Mouse (Mus musculus) olfactory bulb, adult 2 months (tissue): Measurements from ENCODE around the gene 9930111J21Rik1. TPM values are rescaled to one million over a fixed set of nuclear protein-coding genes. Genes with fewer than 3 reads are reported as not detected.
"Not testable (repeated sequence)": the region's sequence is repeated elsewhere in the genome, so short reads cannot be mapped to it uniquely, and the experiment has no call there.

Experiments
- H3K27ac ChIP-seq: fragments of 200-500 bp; 2 replicates; pipeline ENCODE4 v1.5.1; 2012; ENCODE audit warnings: low read depth, low read length; ENCODE audit not compliant: insufficient read depth
- H3K4me1 ChIP-seq: fragments of 200-500 bp; 2 replicates; pipeline ENCODE4 v1.6.1; 2012; ENCODE audit warnings: low read length; ENCODE audit not compliant: control insufficient read depth, insufficient read depth
- H3K4me3 ChIP-seq: fragments of 200-500 bp; 2 replicates; pipeline ENCODE4 v1.5.1; 2012; ENCODE audit warnings: mild to moderate bottlenecking, low read depth, low read length, moderate library complexity; ENCODE audit not compliant: insufficient read depth
- CTCF ChIP-seq: fragments of 200-500 bp; IDR thresholded peaks from 2 replicates; pipeline ENCODE4 v1.5.1; 2012; ENCODE audit warnings: low read depth, mild to moderate bottlenecking, low read length, moderate library complexity; ENCODE audit not compliant: insufficient read depth
- POLR2A ChIP-seq: fragments of 200-500 bp; IDR thresholded peaks from 2 replicates; pipeline ENCODE4 v1.6.1; 2012; ENCODE audit warnings: mild to moderate bottlenecking, low read depth, low read length, moderate library complexity; ENCODE audit not compliant: insufficient read depth
- WGBS: fragments of 180-500 bp; shearing (Covaris S2); methylation state at CpG from one replicate; pipeline ENCODE4 v1.1.7; 2018; 5-methylcytosine and 5-hydroxymethylcytosine counted together
- polyA plus RNA-seq: library from polyadenylated mRNA; stranded (reverse); fragments of >200 nt; gene quantifications from 2 replicates; pipeline ENCODE4 v1.2.4, GENCODE M21; 2012; ENCODE audit warnings: low replicate concordance; ENCODE audit not compliant: missing spikeins, insufficient read depth, insufficient read length

The 9930111J21Rik1 gene
- polyA plus RNA-seq, 1 experiment, result not detected

DNA sequence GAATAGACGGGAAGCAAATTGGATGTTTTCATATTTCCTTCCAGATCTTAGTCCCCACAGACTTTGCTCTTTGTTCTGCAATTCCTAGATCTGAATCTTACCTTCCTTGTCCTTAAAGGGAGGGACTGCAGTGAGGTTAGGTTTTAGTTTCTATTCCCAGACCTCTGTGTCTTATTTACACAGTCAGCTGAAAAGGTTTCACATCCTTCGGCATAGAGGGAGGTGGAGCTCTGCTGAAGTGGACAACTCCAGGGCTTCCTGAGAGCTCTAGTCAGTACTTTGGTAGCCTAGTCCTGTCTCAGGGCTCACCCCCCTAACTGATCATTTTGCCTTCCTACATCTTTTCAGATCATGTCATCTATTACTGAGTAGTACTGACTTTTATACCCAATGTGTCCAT lies 77.2 kb downstream of the 9930111J21Rik1 start, which contains the start of gene Gm5431:
TSS of gene Gm5431 (minus strand) at position 194 of the 400 bp plus-strand sequence.
- TF ChIP-seq CTCF (no peak), POLR2A (no peak)
- Histone ChIP-seq H3K27ac (no peak within 1 kb of the TSS), H3K4me1 (no peaks in the 10 kb centered on the region), H3K4me3 (no peak within 1 kb of the TSS)
- WGBS, result 79% methylated on average over 2 of the region's 2 CpGs

DNA sequence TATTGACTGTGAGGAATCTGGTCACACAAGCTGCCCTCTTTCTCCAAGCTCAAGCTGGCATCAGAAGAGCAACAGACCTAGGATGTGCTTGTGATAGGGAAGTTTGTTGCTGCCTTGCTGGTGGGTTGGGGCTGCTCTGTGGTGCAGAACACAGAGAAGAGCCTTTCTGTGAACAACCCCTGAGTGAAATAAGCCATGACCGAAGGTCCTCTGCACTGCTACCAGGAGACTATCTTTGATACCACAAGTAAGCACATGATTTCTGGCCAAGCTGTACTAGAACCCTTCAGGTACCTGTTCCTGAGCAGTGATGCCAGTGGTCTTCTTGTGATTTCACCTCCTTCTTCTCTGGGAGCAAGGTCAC lies 77.6 kb downstream of the 9930111J21Rik1 start:
- WGBS, result 94% methylated on average over 1 of the region's 1 CpGs
- H3K4me3 ChIP-seq, H3K27ac ChIP-seq: not testable (repeated sequence)

DNA sequence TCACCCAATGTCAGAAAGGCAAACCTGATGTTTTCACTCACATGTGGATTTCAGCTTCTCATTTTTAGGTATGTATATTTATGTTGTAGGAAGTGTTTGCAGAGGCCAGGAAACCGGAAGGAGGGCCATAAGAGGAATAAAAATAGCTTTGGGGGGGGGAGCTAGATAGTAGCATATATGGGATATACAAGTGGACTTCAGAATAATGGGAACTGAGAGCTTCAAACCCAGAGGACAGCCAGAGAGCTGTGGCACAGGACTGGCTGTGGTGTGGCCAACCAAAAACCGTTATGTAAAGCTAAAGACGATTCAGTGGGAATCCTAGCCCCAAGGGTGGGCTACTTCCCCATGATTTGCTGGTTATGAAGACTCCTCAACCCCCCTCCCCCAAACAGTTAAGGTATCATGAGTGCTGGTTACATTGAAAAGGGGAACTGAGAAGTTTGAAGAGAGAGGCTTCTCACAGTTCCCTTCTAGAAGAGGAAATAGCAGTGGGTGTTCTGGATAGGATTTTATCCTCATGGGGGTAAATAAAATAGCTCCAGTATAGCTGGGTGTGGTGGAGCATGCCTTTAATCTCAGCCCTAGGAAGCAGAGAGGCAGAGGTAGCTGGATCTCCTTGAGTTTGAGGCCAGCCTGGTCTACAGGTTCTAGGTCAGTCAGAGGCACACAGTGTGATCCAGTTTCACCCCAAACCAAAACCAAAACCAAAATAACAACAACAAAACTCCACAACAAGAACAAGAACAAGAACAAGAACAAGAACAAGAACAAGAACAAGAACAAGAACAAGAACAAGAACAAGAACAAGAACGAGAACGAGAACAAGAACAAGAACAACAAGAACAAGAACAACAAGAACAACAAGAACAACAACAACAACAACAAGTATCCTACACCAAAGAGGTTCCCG lies 78.3 kb downstream of the 9930111J21Rik1 start:
- 85% methylated on average over 6 of the region's 6 CpGs for WGBS
- not testable (repeated sequence) for H3K4me3 ChIP-seq, H3K4me1 ChIP-seq, H3K27ac ChIP-seq

More for the DNA sequence above, 77.6 kb downstream of the 9930111J21Rik1 start:
- not testable (repeated sequence) for H3K4me1 ChIP-seq

DNA sequence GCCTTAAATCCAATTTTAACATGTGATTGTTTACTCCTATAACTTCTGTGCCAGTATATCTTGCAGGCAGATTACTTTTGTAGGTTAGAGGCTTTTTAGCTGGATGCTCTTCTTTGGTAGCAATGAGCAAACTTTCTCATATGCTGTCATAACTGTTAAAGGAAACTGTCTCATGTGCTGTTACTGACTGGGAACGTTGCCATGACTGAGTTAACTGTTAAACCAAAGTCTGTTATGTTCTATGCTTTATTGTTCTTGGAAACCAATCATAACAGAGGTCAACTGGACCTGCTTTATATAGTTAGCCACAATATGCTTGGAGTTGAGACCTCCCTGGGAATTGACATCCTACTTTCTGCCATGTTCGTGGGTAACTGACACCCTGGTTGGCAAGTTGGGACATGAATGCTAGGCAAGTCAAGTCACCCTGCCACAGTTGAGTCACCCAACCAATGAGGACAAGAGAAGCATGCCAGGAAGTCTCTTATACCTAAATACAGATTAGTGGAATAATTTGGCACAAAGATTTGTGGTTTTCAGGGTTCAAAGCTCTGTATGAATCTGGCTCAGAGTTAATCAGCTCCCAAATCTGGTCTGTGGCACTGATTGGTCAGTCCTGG lies 80.3 kb downstream of the 9930111J21Rik1 start:
- no peak overlapping the region for H3K4me3 ChIP-seq
- WGBS, result 66% methylated on average over 2 of the region's 2 CpGs
- no peaks in the 10 kb centered on the region for H3K4me1 ChIP-seq
- TF ChIP-seq CTCF (no peak), POLR2A (no peak)
- H3K27ac ChIP-seq, result no peak overlapping the region

Other genes with a start within 250 kb of the 9930111J21Rik1 start
- gene Rack1, start 179.1 kb downstream of the 9930111J21Rik1 start, polyA plus RNA-seq, result 2,873 TPM in 1 of 2 replicates, not detected in the other
- not detected in 2 replicates for gene Trim41, start 162.0 kb downstream of the 9930111J21Rik1 start, polyA plus RNA-seq
- not detected in 2 replicates for gene Trim7, start 153.3 kb downstream of the 9930111J21Rik1 start, polyA plus RNA-seq
- gene Gm12184, start 152.7 kb downstream of the 9930111J21Rik1 start, polyA plus RNA-seq, result not detected in 2 replicates
- gene Irgm1, start 107.7 kb downstream of the 9930111J21Rik1 start, polyA plus RNA-seq, result 204 TPM in 1 of 2 replicates, not detected in the other
- not detected in 2 replicates for gene Gm5431, start 77.2 kb downstream of the 9930111J21Rik1 start, polyA plus RNA-seq
- gene Psme2b, start 33.2 kb downstream of the 9930111J21Rik1 start, polyA plus RNA-seq, result not detected in 2 replicates
- gene Olfr56, start 509 bp downstream of the 9930111J21Rik1 start, polyA plus RNA-seq, result not detected in 2 replicates
- not detected in 2 replicates for gene Gm12185, start 12.8 kb upstream of the 9930111J21Rik1 start, polyA plus RNA-seq
- not detected in 2 replicates for gene Tgtp1, start 14.8 kb upstream of the 9930111J21Rik1 start, polyA plus RNA-seq
- gene 9930111J21Rik2, start 71.8 kb upstream of the 9930111J21Rik1 start, polyA plus RNA-seq, result not detected in 2 replicates
- not detected in 2 replicates for gene Tgtp2, start 84.8 kb upstream of the 9930111J21Rik1 start, polyA plus RNA-seq
- not detected in 2 replicates for gene Ifi47, start 97.2 kb upstream of the 9930111J21Rik1 start, polyA plus RNA-seq
- not detected in 2 replicates for gene Olfr1396, start 135.5 kb upstream of the 9930111J21Rik1 start, polyA plus RNA-seq
- not detected in 2 replicates for gene Olfr1395, start 162.9 kb upstream of the 9930111J21Rik1 start, polyA plus RNA-seq
- gene Olfr1394, start 175.0 kb upstream of the 9930111J21Rik1 start, polyA plus RNA-seq, result not detected in 2 replicates
- not detected in 2 replicates for gene Btnl9, start 207.8 kb upstream of the 9930111J21Rik1 start, polyA plus RNA-seq
- not detected in 2 replicates for gene Zfp62, start 223.9 kb upstream of the 9930111J21Rik1 start, polyA plus RNA-seq